Mouse (Mus musculus): Measurements from ENCODE around the gene Hhex. TPM values are rescaled to one million over a fixed set of nuclear protein-coding genes. Genes with fewer than 3 reads are reported as not detected.

The Hhex gene
- 1 to 10 TPM; 1.8 to 2.4 TPM for total RNA-seq (2021)
- long read RNA-seq, experiment 1, partial matches to known transcripts, result 0 of 3 reads
- long read RNA-seq, experiment 1, other reads (novel, unspliced or antisense), result 0 of 3 reads
- long read RNA-seq, experiment 2, partial matches to known transcripts, result 0 of 2 reads
- long read RNA-seq, experiment 2, other reads (novel, unspliced or antisense), result 0 of 2 reads

DNA sequence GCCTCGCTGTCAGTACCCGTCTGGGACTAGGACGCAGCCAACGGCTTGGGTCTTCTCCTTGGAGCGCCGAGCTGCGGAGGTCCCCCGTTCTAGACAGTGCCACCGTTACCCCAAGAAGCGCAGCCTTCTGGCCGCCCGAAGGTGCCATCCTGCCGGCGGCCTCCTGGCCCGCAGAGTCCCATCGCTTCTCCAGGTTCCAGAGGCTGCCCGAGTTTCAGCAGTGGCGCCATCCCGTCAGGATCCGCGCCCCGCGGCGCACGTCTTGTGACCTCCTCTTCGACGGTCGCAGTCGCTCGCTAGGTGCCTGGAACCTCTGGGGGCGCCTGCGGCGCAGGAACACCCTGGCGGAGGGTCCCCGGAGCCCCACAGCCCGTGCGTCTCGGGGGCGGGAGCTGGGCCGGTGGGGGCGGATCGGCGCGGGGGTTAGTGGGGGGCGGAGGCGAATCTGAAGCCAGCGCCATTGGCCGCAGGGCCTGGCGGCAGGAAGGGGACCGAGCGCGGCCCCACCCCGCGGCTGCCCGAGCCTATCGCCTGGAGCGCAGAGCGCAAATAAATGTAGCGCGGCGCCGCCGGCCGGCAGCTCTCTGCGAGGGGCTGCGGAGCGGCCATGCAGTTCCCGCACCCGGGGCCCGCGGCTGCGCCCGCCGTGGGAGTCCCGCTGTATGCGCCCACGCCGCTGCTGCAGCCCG lies at the start of gene Hhex:
Gene Hhex (plus strand): TSS at position 548 of the 689 bp plus-strand sequence.
- peak; percentile 75 to 91 for DNase-seq

DNA sequence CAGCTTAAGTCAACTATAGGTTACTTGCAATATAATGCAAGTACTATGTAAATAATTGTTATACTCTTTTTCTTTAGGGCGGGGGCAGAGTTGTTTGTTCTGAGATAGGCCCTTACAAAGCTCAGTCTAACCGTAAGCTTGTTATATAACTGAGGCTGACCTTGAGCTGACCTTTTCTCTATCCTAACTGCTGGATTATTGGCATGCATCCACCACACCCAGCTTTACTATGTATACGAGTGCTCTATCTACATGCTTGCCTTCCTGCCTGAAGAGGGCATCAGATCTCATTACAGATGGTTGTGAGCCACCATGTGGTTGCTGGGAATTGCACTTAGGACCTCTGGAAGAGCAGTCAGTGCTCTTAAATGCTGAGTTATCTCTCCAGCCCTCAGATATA lies 48.5 kb upstream of the Hhex start:
- DNase-seq, result no peak

DNA sequence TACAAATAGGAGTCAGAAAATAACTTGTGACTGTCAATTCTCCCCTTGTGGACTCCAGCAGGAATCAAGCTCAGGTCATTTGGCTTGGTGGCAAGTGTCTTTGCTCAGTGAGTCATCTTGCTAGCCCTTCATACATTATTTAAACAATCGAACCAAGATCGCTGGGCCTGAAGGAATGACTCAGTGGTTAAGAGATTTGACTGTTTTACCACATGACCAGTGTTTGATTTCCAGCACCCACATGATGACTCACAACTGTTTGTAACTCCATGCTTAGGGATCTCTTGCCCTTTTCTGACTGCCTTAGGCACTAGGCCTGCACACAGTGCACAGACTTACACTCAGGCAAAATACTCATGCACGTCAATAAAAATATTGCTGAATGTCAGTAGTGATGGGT lies 42.7 kb upstream of the Hhex start:
- no peak for DNase-seq

DNA sequence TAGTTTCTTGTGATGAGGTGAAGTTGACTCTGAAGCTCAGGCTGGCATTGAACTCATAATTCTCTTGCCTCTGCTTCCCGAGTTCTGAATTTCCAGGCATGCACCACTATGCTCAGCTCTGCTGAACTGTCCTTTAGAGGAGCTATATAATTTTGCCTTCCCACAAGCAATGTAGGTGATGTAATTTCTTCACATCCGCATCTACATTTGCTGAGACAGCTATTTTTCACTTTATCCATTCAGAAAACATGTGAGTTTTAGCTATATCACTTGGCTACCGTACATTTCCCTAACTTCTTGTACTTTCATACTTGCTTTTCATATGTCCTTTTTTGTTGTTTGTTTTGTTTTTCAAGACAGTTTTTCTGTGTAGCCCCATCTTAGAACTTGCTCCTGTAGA lies 38.3 kb upstream of the Hhex start:
- no peak for DNase-seq

GRCm38 (mm10) chr19:37400936-37401335 lies 33.7 kb upstream of the Hhex start:
- no peak for DNase-seq

DNA sequence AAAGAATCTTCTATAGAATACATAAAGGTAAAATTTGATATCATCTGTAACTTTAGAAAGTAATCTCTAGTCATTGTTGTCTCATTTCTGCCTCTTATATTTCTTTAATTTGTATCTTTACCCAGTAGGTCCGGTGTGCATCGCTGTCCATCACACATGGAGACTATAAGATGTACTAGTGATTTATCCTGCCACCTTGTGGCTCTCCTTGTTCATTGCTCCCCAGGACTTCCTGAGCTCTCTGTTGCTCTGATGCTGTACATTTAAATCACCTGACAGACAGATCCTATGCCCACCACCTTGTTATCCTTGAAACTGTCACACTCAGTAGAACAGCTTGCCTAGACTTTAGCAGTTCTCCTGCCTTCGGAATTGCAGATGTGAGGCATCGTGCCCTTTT lies 16.3 kb upstream of the Hhex start:
- DNase-seq, result peak; percentile 38 to 48

DNA sequence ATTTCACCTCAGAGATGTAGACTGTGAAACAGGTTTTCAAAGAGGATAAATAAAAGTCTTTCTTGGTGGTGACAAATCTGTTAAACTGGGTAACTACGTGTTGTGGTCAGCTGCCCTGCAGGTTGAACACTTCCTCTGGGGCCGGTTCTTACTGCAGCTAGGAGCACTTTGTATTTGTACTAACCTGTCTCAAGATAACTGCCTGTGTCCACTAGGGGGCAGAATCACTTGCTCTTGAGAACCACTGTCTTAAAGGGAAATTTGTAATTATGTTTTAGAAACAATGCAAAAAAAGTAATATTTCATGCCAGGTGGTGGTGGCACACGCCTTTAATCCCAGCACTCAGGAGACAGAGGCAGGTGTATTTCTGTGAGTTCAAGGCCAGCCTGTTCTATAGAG lies 15.0 kb upstream of the Hhex start:
- DNase-seq, result peak; percentile 50 to 69

DNA sequence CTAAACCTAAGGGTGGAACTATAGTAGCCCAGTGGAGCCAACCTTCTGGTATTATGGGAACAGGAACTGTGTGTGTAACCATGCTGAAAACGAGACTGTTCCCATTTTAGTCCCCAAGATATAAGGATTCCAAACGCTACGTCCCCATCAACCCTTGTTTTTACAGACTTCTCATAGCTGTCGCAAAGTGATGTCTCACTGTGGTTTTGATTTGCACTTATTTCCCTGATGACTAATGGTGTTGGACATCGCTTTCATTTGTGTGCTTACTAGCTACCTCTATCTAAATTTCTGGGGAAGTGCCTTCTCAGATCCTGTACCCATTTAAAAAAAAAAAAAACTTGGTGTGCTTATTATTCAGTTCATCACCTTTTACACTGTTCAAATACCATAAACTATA lies 6.0 kb upstream of the Hhex start:
- DNase-seq, result no peak

DNA sequence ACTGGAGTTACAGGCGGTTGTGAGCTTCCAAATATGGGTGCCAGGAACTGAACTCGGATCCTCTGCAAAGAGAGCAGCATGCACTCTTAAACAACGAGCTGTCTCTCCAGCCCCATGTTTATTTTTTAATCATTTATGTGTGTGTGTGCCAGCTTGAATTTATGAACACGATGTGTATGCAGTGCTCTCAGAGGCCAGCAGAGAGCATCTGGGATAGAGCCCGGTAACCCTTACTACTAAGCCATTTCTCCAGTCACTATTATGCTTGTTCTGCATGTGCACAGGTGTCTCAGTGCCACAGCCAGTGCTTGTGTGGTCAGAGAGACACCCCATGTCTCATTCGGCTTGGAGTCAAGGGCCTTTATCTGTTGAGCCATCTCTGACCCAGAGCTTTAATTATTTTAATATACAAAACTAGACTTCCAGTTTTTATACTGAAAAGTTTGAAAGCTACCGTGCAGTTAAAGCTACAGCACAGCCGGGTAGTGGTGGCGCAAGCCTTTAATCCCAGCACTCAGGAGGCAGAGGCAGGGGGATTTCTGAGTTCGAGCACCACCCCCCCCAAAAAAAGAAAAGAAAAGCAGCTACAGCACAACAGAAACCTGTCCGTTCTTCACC lies 3.4 kb upstream of the Hhex start:
- no peak for DNase-seq

GRCm38 (mm10) chr19:37432868-37433570 lies 1.6 kb upstream of the Hhex start:
- no peak for DNase-seq

GRCm38 (mm10) chr19:37433895-37434262 lies 731 bp upstream of the Hhex start:
- no peak for DNase-seq

DNA sequence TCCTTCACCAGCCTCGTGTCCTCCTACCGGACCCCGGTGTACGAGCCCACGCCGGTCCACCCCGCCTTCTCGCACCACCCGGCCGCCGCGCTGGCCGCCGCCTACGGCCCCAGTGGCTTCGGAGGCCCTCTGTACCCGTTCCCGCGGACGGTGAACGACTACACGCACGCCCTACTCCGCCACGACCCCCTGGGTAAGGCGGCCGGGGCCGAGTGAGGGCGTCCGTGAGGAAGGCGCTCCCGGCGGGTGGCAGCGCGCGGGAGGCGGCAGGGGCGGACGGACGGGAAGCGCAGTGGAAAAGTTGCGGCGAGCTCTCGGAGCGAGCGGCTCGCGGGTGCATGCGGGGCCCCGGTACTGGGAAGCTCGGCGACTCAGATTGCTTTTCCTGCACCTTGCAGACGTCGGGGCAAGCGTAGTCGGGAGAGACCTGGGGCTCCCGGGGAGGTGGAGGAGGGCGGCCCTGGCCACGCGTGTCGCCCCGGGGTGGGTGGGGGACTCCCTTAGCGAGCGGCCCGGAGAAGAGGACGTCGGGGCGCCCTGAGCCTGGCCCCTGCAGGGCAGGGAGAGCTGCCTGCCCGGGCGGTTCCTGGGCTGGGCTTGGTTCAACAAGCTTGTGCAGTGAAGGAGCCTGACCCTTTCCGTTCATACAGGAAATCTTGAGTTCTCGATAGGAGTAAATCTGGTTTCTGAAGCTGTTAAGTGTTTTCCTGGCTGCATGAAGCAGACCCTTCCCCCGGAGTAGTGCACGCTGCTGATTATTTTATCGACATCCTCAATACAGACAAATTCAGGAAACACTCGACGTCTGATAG lies 637 bp downstream of the Hhex start:
- peak; percentile 68 to 81 for DNase-seq

DNA sequence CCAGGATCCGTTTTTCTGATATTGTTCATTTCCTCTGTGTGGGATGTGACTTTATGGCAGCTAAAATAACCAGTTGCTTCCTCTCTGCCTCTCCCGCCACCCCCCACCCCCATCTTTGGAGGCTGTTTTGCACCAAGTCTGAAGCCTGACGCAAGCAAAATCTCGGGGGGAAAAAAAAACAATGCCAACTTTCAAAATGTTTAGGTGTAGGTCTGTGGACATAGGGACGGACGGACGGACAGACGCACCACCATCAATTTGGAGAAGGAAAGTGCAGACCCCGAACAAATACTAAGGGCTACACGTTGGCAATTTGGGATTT lies 1.2 kb downstream of the Hhex start:
- DNase-seq, result peak in 1 of 2 experiments; percentile 49

GRCm38 (mm10) chr19:37436514-37437288 lies 2.1 kb downstream of the Hhex start:
- peak; percentile 49 to 53 for DNase-seq

- DNase-seq, result no peak
Observed at GRCm38 (mm10) chr19:37437289-37437606, 2.6 kb downstream of the Hhex start.

DNA sequence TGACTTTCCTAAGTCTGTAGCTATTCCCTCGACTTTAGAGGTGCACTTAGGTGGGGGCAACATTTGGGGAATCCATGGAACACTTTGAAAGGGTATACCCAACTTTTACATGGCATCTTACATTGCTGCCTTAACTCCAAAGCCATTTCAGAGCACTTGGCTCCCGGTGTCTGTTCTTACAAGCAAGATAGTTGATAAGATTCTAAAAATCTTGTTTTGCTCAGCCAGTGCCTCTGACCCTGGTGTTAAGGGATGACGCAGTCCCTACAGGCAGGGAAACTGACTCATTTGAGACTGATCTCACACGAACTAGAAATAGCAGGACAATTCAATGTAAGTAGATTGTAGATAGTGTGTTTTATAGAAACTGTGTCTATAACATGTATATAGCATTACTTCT lies 5.6 kb downstream of the Hhex start:
- no peak for DNase-seq

GRCm38 (mm10) chr19:37440708-37441475 lies 6.3 kb downstream of the Hhex start:
- no peak for DNase-seq

- DNase-seq, result no peak
Observed at GRCm38 (mm10) chr19:37442524-37443286, 8.1 kb downstream of the Hhex start.

DNA sequence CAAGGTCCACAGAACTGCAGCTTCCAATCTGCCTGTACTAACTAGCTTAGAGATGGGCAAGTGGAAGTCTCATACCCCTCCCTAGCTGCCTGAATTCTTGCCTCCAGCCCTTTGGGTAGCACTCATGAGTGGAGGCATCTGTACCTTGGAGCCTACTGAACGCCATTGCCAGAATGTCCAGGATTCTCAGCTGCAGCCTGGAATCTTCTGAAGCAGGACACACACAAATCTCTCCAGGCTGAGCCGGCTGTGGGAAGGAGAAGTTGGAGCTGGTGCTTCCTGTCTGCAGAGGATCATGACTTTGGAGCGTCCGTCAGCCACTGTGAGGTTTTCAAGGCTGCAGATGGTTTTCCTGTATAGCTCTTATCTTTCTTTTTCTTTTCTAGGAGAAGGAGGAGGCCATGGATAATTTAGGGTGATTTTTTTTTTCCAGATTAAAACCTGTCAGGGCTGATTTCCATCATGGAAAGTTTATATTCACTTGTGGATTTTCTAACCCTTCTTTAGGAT lies 9.1 kb downstream of the Hhex start:
- DNase-seq, result peak in 1 of 2 experiments; percentile 4

DNA sequence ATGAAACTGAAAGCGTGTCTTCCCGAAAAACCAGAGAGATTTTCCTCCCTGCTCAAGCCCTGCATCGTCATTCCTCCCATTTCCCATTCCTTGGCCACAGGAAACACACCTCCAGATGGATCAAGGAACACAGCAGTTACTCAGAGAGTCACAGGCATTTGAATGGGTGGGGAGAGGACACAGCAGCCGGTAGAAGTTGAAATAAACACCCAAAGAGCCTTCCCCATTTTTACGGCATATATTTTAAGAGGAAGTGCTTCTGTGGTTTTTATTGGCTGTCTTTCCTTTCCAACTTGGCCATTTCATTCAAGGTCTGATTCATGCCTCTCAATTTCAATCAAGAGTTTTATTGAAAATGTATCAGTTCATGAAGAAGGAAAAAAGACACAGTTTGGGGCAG lies 13.6 kb downstream of the Hhex start:
- DNase-seq, result peak in 1 of 2 experiments; percentile 30
